Mouse (Mus musculus): ENCODE results near the gene Afg3l1. TPM values are rescaled to one million over a fixed set of nuclear protein-coding genes. Genes with fewer than 3 reads are reported as not detected.
A peak's percentile ranks its signal among the peaks of the same experiment; 100 is the strongest.
"Not testable (repeated sequence)": the region's sequence is repeated elsewhere in the genome, so short reads cannot be mapped to it uniquely, and the experiment has no call there.

Afg3l1 gene
- polyA plus RNA-seq, 1 experiment from 2014 or later = 64.7 TPM

GRCm38 (mm10) chr8:123504591-123505195 is 27.0 kb downstream of the Afg3l1 start:
- Histone ChIP-seq H3K4me3 (no peak overlapping the region), H3K27ac (peak overlapping the region; percentile 35; the same call in 1 of the 2 replicates), H3K9ac (no peak overlapping the region), H3K27me3 (no peaks in the 10 kb centered on the region), H3K9me3 (replicated peaks) (no peaks in the 10 kb centered on the region), H3K4me2 (replicated peaks) (no peak overlapping the region), H3K36me3 (peaks cover 98% of the 10 kb centered on the region), H3K4me1 (no peaks in the 10 kb centered on the region)
- ATAC-seq (ENCODE audit: low FRiP score) = no peak
- 90% methylated on average over 9 of the region's 9 CpGs for WGBS

- no peak for ATAC-seq (ENCODE audit: low FRiP score)
- no peak overlapping the region for H3K27ac ChIP-seq
Measured at GRCm38 (mm10) chr8:123505267-123505666, 27.6 kb downstream of the Afg3l1 start.

GRCm38 (mm10) chr8:123505695-123506094 is 28.0 kb downstream of the Afg3l1 start:
- 93% methylated on average over 9 of the region's 9 CpGs for whole genome bisulfite sequencing
- ATAC-seq (ENCODE audit: low FRiP score) = no peak
- no peak overlapping the region for H3K9ac ChIP-seq
- H3K9me3 ChIP-seq (replicated peaks) = no peaks in the 10 kb centered on the region
- H3K36me3 ChIP-seq = peaks cover 99% of the 10 kb centered on the region
- no peak overlapping the region for H3K4me2 ChIP-seq (replicated peaks)
- H3K27me3 ChIP-seq = no peaks in the 10 kb centered on the region
- no peak overlapping the region for H3K27ac ChIP-seq
- H3K4me1 ChIP-seq = no peaks in the 10 kb centered on the region
- no peak overlapping the region for H3K4me3 ChIP-seq

More at GRCm38 (mm10) chr8:123505267-123505666, 27.6 kb downstream of the Afg3l1 start:
- H3K9ac ChIP-seq = no peak overlapping the region
- H3K27me3 ChIP-seq = no peaks in the 10 kb centered on the region
- WGBS = 77% methylated on average over 4 of the region's 4 CpGs
- H3K9me3 ChIP-seq (replicated peaks) = no peaks in the 10 kb centered on the region
- no peak overlapping the region for H3K4me3 ChIP-seq
- H3K4me2 ChIP-seq (replicated peaks) = no peak overlapping the region
- H3K36me3 ChIP-seq = peaks cover 98% of the 10 kb centered on the region
- H3K4me1 ChIP-seq = no peaks in the 10 kb centered on the region

- Histone ChIP-seq H3K9ac (no peak overlapping the region), H3K4me3 (no peak overlapping the region), H3K36me3 (peaks cover 94% of the 10 kb centered on the region), H3K9me3 (replicated peaks) (no peaks in the 10 kb centered on the region), H3K4me1 (no peaks in the 10 kb centered on the region), H3K27ac (no peak overlapping the region), H3K4me2 (replicated peaks) (no peak overlapping the region), H3K27me3 (no peaks in the 10 kb centered on the region)
- ATAC-seq (ENCODE audit: low FRiP score) = no peak
- WGBS = 90% methylated on average over 5 of the region's 5 CpGs
Measured at GRCm38 (mm10) chr8:123507153-123507552, 29.4 kb downstream of the Afg3l1 start.

GRCm38 (mm10) chr8:123510819-123511218 is 33.1 kb downstream of the Afg3l1 start:
- Histone ChIP-seq H3K27ac (no peak overlapping the region), H3K9ac (no peak overlapping the region), H3K9me3 (replicated peaks) (no peaks in the 10 kb centered on the region), H3K36me3 (peaks cover 57% of the 10 kb centered on the region), H3K27me3 (no peaks in the 10 kb centered on the region), H3K4me3 (no peak overlapping the region), H3K4me2 (replicated peaks) (no peak overlapping the region), H3K4me1 (peaks cover 18% of the 10 kb centered on the region)
- 78% methylated on average over 5 of the region's 5 CpGs for WGBS
- ATAC-seq (ENCODE audit: low FRiP score) = no peak

GRCm38 (mm10) chr8:123514136-123514535 is 36.4 kb downstream of the Afg3l1 start:
- peak overlapping the region; percentile 94 for H3K27ac ChIP-seq
- H3K4me1 ChIP-seq = peaks cover 19% of the 10 kb centered on the region
- peak overlapping the region; percentile 62 for H3K4me2 ChIP-seq (replicated peaks)
- 0 out of 2 replicates have a peak, but pooled peaks cover 4% of the 10 kb centered on the region for H3K27me3 ChIP-seq
- WGBS = 5% methylated on average over 9 of the region's 9 CpGs
- H3K9me3 ChIP-seq (replicated peaks) = no peaks in the 10 kb centered on the region
- H3K9ac ChIP-seq = peak overlapping the region; percentile 78
- H3K4me3 ChIP-seq = peak overlapping the region; percentile 71
- ATAC-seq (ENCODE audit: low FRiP score) = no peak
- peaks cover 25% of the 10 kb centered on the region for H3K36me3 ChIP-seq

- H3K27me3 ChIP-seq = 0 out of 2 replicates have a peak, but pooled peaks cover 4% of the 10 kb centered on the region
Measured at GRCm38 (mm10) chr8:123514781-123515539, 37.3 kb downstream of the Afg3l1 start, which contains the start of gene Dbndd1. Gene Dbndd1, minus strand, starts transcription at chr8:123515463.

GRCm38 (mm10) chr8:123515540-123515897 is 37.8 kb downstream of the Afg3l1 start:
- peaks cover 24% of the 10 kb centered on the region for H3K4me1 ChIP-seq
- WGBS = under 1% methylated on average over 11 of the region's 11 CpGs
- H3K27me3 ChIP-seq = 0 out of 2 replicates have a peak, but pooled peaks cover 4% of the 10 kb centered on the region
- H3K4me3 ChIP-seq = peak overlapping the region; percentile 71
- peak overlapping the region; percentile 94 for H3K27ac ChIP-seq
- no peak; the same call in 1 of the 2 replicates for ATAC-seq (ENCODE audit: low FRiP score)
- H3K36me3 ChIP-seq = peaks cover 14% of the 10 kb centered on the region; the same call in 1 of the 2 replicates
- peak overlapping the region; percentile 78 for H3K9ac ChIP-seq
- no peaks in the 10 kb centered on the region for H3K9me3 ChIP-seq (replicated peaks)
- peak overlapping the region; percentile 62 for H3K4me2 ChIP-seq (replicated peaks)

More at GRCm38 (mm10) chr8:123514781-123515539, 37.3 kb downstream of the Afg3l1 start, which contains the start of gene Dbndd1:
- Histone ChIP-seq H3K4me1 (peaks cover 24% of the 10 kb centered on the region), H3K4me3 (peak within 1 kb of the TSS; percentile 71), H3K36me3 (peaks cover 17% of the 10 kb centered on the region; the same call in 1 of the 2 replicates), H3K9ac (peak within 1 kb of the TSS; percentile 78), H3K4me2 (replicated peaks) (peak within 1 kb of the TSS; percentile 62), H3K27ac (peak within 1 kb of the TSS; percentile 94), H3K9me3 (replicated peaks) (no peaks in the 10 kb centered on the region)
- under 1% methylated on average over 48 of the region's 63 CpGs for WGBS
- peak; percentile 71 for ATAC-seq (ENCODE audit: low FRiP score)

GRCm38 (mm10) chr8:123516596-123516995 is 38.9 kb downstream of the Afg3l1 start:
- H3K27me3 ChIP-seq = 0 out of 2 replicates have a peak, but pooled peaks cover 4% of the 10 kb centered on the region
- no peak overlapping the region for H3K4me2 ChIP-seq (replicated peaks)
- H3K27ac ChIP-seq = no peak overlapping the region
- no peak overlapping the region for H3K4me3 ChIP-seq
- peaks cover 8% of the 10 kb centered on the region for H3K36me3 ChIP-seq
- H3K4me1 ChIP-seq = peaks cover 24% of the 10 kb centered on the region
- no peak overlapping the region for H3K9ac ChIP-seq
- no peaks in the 10 kb centered on the region for H3K9me3 ChIP-seq (replicated peaks)
- ATAC-seq (ENCODE audit: low FRiP score) = no peak
- WGBS = 31% methylated on average over 2 of the region's 2 CpGs

- no peak for ATAC-seq (ENCODE audit: low FRiP score)
Measured at GRCm38 (mm10) chr8:123518172-123518571, 40.5 kb downstream of the Afg3l1 start.

GRCm38 (mm10) chr8:123518667-123519066 is 41.0 kb downstream of the Afg3l1 start, which contains the start of gene Gas8:
Gene Gas8, plus strand, starts transcription at chr8:123518834.
- peak within 1 kb of the TSS; percentile 87 for H3K4me2 ChIP-seq (replicated peaks)
- WGBS = under 1% methylated on average over 20 of the region's 20 CpGs
- peak within 1 kb of the TSS; percentile 89 for H3K9ac ChIP-seq
- no peaks in the 10 kb centered on the region for H3K9me3 ChIP-seq (replicated peaks)
- 0 out of 2 replicates have a peak, but pooled peaks cover 4% of the 10 kb centered on the region for H3K27me3 ChIP-seq
- H3K4me3 ChIP-seq = peak within 1 kb of the TSS; percentile 78
- peaks cover 10% of the 10 kb centered on the region for H3K4me1 ChIP-seq
- ATAC-seq (ENCODE audit: low FRiP score) = peak; percentile 84
- peak within 1 kb of the TSS; percentile 58; the same call in 1 of the 2 replicates for H3K27ac ChIP-seq
- H3K36me3 ChIP-seq = peaks cover 26% of the 10 kb centered on the region

More at GRCm38 (mm10) chr8:123518172-123518571, 40.5 kb downstream of the Afg3l1 start:
- H3K4me2 ChIP-seq (replicated peaks) = peak overlapping the region; percentile 87
- no peaks in the 10 kb centered on the region for H3K9me3 ChIP-seq (replicated peaks)
- H3K4me1 ChIP-seq = peaks cover 15% of the 10 kb centered on the region
- H3K27ac ChIP-seq = no peak overlapping the region
- peak overlapping the region; percentile 78 for H3K4me3 ChIP-seq
- H3K36me3 ChIP-seq = peaks cover 21% of the 10 kb centered on the region
- H3K27me3 ChIP-seq = 0 out of 2 replicates have a peak, but pooled peaks cover 4% of the 10 kb centered on the region
- WGBS = 45% methylated on average over 10 of the region's 10 CpGs
- no peak overlapping the region for H3K9ac ChIP-seq

GRCm38 (mm10) chr8:123520048-123520447 is 42.3 kb downstream of the Afg3l1 start:
- not testable (repeated sequence) for H3K4me2 ChIP-seq (replicated peaks); H3K4me3 ChIP-seq; ATAC-seq (ENCODE audit: low FRiP score)

More at GRCm38 (mm10) chr8:123520048-123520447, 42.3 kb downstream of the Afg3l1 start:
- not testable (repeated sequence) for H3K9ac ChIP-seq; H3K27me3 ChIP-seq; H3K27ac ChIP-seq; H3K9me3 ChIP-seq (replicated peaks); H3K4me1 ChIP-seq
- peaks cover 40% of the 10 kb centered on the region for H3K36me3 ChIP-seq
- 94% methylated on average over 1 of the region's 1 CpGs for WGBS
